Mouse (Mus musculus) cerebellum, postnatal 14 days (tissue): ENCODE data around the gene Hsd11b1.
A peak's percentile ranks its signal among the peaks of the same experiment; 100 is the strongest.

Experiments used
- DNase-seq, 2 experiments: peaks; one replicate each; pipeline ENCODE4 v3.0.0; 2021; ENCODE audit warnings: mixed read lengths in 2 of 2

Hsd11b1 gene

GRCm38 (mm10) chr1:193198312-193198711, 65.6 kb downstream of the Hsd11b1 start:
- no peak for DNase-seq

- peak in 1 of 2 experiments; percentile 33 for DNase-seq
These were observed 66.2 kb downstream of the Hsd11b1 start for GRCm38 (mm10) chr1:193197494-193198205.

GRCm38 (mm10) chr1:193195169-193195810, 68.6 kb downstream of the Hsd11b1 start:
- peak in 1 of 2 experiments; percentile 39 for DNase-seq

- DNase-seq = peak; percentile 93 to 94
These were observed 69.3 kb downstream of the Hsd11b1 start for GRCm38 (mm10) chr1:193194416-193195140.

GRCm38 (mm10) chr1:193191675-193192283, 72.1 kb downstream of the Hsd11b1 start:
- DNase-seq = peak; percentile 33 to 42

GRCm38 (mm10) chr1:193189771-193190170, 74.1 kb downstream of the Hsd11b1 start:
- no peak for DNase-seq

- no peak for DNase-seq
These were observed 74.7 kb downstream of the Hsd11b1 start for GRCm38 (mm10) chr1:193189151-193189621.

- no peak for DNase-seq
These were observed 75.6 kb downstream of the Hsd11b1 start for GRCm38 (mm10) chr1:193188257-193188656.

- no peak for DNase-seq
These were observed 82.8 kb downstream of the Hsd11b1 start for GRCm38 (mm10) chr1:193181104-193181503.

GRCm38 (mm10) chr1:193174143-193174733, 89.6 kb downstream of the Hsd11b1 start:
- DNase-seq = no peak

- DNase-seq = no peak
These were observed 90.1 kb downstream of the Hsd11b1 start for GRCm38 (mm10) chr1:193173810-193174129.

GRCm38 (mm10) chr1:193172991-193173809, 90.7 kb downstream of the Hsd11b1 start:
- peak; percentile 96 for DNase-seq
